Mouse (Mus musculus): ENCODE data around the gene Tnks1bp1. TPM values are rescaled to one million over a fixed set of nuclear protein-coding genes. Genes with fewer than 3 reads are reported as not detected.

Gene Tnks1bp1
- polyA plus RNA-seq, 1 experiment from 2014 or later, result 34.4 TPM

Other genes starting within 250 kb of the Tnks1bp1 start
- 47.5 and 49.9 TPM in 2 replicates for gene Ube2l6, start 249.2 kb upstream of the Tnks1bp1 start, polyA plus RNA-seq (2015; fragmentation: Nextera tagmentation; extraction: Ambion mirVana)
- 0.10 and 0.17 TPM in 2 replicates for gene Smtnl1, start 225.4 kb upstream of the Tnks1bp1 start, polyA plus RNA-seq (2015; fragmentation: Nextera tagmentation; extraction: Ambion mirVana)
- 59.7 and 61.5 TPM in 2 replicates for gene Timm10, start 221.0 kb upstream of the Tnks1bp1 start, polyA plus RNA-seq (2015; fragmentation: Nextera tagmentation; extraction: Ambion mirVana)
- gene Slc43a1, start 209.2 kb upstream of the Tnks1bp1 start, polyA plus RNA-seq (2015; fragmentation: Nextera tagmentation; extraction: Ambion mirVana), result 12.8 and 14.6 TPM in 2 replicates
- 0.57 and 0.61 TPM in 2 replicates for gene Rtn4rl2, start 161.3 kb upstream of the Tnks1bp1 start, polyA plus RNA-seq (2015; fragmentation: Nextera tagmentation; extraction: Ambion mirVana)
- gene Slc43a3, start 111.4 kb upstream of the Tnks1bp1 start, polyA plus RNA-seq (2015; fragmentation: Nextera tagmentation; extraction: Ambion mirVana), result 43.7 and 47.7 TPM in 2 replicates
- 1.0 TPM in 1 of 2 replicates, not detected in the other for gene Prg2, start 67.6 kb upstream of the Tnks1bp1 start, polyA plus RNA-seq (2015; fragmentation: Nextera tagmentation; extraction: Ambion mirVana)
- not detected in 2 replicates for gene Prg3, start 59.8 kb upstream of the Tnks1bp1 start, polyA plus RNA-seq (2015; fragmentation: Nextera tagmentation; extraction: Ambion mirVana)
- gene Ssrp1, start 10.8 kb upstream of the Tnks1bp1 start, polyA plus RNA-seq (2015; fragmentation: Nextera tagmentation; extraction: Ambion mirVana), result 212 and 244 TPM in 2 replicates
- gene P2rx3, start 10.6 kb upstream of the Tnks1bp1 start, polyA plus RNA-seq (2015; fragmentation: Nextera tagmentation; extraction: Ambion mirVana), result 1.1 and 1.3 TPM in 2 replicates
- gene Aplnr, start 88.2 kb downstream of the Tnks1bp1 start, polyA plus RNA-seq (2015; fragmentation: Nextera tagmentation; extraction: Ambion mirVana), result 61.8 and 62.0 TPM in 2 replicates
- gene Lrrc55, start 149.2 kb downstream of the Tnks1bp1 start, polyA plus RNA-seq (2015; fragmentation: Nextera tagmentation; extraction: Ambion mirVana), result 3.4 and 4.0 TPM in 2 replicates

Data from intestine, embryonic 16.5 days (tissue).